Mouse (Mus musculus) right cerebral cortex, adult 2 months (tissue): ENCODE measurements around the gene Nutm1.

ENCODE experiments used
- DNase-seq, 2 experiments: peaks; one replicate each; pipeline ENCODE4 v3.0.0; 2021 to 2022; ENCODE audit warnings: low spot score in 2 of 2

The Nutm1 gene

DNA sequence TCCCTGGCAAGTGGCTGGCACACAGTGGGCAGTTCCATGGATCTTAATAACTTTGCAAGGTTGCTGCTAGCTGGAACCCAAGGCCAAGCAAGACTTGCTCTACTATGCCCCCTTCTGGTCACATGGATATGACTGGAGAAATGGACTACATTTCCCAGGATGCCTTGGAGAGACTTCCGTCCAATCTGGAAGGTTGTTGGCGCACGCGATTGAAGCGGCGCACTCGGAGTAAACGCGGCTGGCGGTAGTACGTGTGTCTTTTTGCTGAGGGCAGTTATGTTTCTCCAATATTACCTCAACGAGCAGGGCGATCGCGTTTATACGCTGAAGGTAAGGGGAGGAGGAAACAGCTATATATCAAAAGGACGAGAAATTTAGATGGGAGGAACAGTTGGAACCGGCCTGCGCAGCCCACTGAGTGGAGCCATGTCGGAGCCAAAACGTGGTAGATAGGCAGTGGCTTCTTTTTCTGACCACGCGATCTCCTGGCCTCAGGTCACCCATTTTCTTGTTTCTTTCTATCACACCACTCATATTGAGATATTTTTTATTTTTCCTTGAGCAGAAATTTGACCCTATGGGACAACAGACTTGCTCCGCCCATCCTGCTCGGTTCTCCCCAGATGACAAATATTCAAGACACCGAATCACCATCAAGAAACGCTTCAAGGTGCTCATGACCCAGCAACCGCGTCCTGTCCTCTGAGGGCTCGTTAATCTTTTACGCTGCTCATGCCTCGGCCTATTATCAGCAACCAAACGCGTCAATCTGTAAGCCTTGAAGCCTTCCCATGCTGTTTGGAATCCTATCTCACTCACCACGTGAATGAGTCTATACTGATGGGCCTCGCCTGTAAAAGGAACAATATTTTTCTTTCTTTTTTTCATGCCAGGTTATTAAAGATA, 2.9 kb upstream of the Nutm1 start, which contains the start of gene Nop10:
Gene Nop10, plus strand, starts transcription at position 179 of the 906 bp plus-strand sequence.
- peak; percentile 92 to 93 for DNase-seq

DNA sequence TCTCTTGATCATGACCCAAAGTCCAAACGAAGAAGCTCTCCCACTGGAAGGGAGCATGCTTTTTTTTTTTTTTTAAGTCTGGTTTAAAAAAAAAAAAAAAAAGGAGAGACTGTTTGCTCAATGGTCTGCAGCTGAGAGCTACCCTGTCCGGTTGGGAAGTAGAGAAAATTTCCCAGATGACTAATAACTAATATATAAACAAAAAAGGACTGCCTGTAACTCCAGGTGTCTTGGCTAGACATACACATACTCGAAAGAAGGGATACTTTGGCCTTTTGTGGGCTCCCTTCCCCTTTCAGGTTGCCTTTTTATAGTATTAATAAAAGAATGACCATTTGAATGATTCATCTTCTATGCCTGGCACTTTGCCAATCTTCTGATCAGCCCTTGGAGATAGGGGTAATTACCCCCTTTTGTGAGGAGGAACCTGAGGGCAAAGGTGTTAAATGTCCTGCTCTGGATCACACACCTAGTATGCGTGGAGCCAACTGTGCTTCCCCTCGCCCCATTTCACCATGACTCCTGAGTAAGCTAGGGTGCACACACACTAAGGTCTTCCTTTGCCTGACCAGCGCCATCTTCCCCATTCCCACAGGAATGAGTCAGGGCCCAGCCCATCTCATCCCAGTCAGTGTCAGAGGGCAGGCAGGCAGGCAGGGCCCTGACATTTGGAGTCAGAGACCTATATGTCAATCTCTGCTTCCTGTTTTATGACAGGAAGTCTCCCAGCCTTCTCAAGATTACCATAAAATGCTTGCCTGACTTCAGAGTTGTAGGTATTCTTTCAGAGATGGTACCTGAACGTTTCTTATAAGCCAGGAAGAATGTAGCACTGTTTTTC, 4.2 kb downstream of the Nutm1 start:
- no peak for DNase-seq

DNA sequence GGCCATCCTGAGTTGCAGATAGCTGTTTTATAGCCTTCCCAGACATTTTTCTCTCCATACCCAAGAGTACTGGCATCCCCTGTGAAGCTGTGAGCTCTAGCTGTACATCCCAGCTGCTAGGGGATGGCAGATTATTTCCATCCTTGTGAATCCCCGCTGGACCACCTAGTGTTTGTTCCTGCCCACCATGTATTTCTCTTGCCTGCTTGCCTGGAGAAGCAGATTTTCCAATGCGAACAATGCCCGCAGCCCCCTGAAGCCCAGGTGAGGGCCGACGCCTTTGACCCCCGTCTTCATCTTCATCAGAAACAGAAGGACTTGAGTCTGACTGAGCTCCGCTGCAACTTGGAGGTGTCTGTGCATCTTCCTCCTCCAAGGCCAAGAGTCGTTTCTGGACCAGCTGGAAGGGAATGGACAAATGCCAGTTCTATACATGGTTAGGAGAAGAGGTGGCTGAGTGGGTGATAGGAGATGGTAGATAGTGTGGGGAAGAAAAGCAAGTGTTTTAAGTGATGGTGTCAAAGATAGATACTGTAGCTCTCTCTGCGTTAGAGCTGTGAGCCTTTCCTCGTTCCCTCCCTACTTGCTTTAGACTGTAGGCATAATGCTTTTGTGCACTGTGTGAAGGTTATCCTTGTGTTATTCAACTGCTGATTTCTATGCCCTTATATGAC, 9.2 kb downstream of the Nutm1 start:
- DNase-seq = no peak

DNA sequence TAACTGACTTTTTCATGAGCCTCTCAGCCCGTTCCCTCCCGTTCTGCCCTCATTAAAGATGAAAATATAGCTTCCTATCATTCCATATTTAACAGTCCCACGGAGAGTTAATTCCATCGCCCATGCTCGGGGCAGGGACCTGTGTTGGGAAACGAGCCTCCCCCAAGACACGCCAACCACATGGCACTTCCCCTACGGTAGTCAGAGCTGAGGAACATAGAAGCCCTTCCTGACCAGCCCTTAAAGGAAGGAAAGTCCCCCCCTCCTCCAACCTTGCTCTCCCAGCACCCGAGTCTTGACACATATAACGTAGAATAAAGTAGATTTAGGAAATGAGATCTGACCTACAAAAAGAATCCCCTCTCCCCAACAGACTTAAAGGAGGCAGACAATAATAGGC, 11.8 kb downstream of the Nutm1 start:
- DNase-seq = no peak

DNA sequence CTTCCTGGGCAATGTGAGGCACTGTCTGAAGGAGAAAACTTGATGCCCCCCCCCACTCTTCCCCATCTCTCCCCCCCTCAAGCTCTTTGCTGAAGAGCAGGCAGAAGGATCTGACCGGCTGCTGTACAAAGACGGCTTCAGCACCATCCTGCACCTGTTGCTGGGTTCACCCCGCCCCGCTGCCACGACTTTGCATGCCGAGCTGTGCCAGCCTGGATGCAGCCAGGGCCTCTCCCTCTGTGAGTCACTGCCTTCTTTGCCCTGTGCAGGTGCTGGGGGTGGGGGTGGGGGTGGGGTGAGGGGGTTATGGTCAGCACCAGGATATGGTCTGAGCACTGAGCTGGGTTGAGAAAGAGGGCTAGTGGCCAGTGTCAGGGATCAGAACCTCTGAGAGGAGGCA, 12.9 kb downstream of the Nutm1 start:
- DNase-seq = no peak

DNA sequence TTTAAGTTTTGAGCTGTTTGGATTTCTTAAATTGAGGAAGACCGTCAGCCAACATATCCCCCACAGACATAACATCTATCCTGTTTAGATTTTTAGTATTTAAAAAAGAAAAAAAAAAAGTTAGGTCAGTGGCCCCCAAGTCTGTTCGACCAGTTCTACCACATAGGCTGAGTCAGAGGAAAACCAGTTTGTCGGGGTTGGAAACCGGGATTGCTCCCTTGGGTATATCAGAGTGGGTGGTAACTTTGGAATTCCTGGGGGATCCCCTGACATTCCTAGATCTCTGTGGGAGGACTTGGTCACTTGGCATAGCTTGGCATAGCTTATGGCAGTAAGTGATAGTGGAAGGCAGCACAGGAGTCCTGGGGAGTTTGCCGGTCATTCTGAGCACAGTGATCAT, 13.8 kb downstream of the Nutm1 start:
- no peak for DNase-seq

DNA sequence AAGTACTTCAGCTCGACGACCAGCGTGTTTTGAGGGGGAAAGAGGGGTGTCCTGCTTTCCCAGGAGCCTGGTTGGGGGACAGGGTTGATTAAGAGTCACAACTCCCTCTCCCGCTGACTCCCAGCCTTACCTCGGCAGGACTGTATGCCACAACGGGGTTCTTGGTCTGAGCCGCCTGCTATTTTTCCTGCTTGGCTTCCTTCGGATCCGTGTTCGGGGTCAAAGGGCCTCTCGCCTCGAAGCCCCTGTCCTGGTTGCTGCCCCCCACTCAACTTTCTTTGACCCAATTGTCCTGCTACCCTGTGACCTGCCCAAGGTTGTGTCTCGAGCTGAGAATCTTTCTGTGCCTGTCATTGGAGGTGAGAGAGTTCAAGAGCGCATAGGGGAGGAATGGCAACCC, 17.3 kb downstream of the Nutm1 start:
- no peak for DNase-seq

DNA sequence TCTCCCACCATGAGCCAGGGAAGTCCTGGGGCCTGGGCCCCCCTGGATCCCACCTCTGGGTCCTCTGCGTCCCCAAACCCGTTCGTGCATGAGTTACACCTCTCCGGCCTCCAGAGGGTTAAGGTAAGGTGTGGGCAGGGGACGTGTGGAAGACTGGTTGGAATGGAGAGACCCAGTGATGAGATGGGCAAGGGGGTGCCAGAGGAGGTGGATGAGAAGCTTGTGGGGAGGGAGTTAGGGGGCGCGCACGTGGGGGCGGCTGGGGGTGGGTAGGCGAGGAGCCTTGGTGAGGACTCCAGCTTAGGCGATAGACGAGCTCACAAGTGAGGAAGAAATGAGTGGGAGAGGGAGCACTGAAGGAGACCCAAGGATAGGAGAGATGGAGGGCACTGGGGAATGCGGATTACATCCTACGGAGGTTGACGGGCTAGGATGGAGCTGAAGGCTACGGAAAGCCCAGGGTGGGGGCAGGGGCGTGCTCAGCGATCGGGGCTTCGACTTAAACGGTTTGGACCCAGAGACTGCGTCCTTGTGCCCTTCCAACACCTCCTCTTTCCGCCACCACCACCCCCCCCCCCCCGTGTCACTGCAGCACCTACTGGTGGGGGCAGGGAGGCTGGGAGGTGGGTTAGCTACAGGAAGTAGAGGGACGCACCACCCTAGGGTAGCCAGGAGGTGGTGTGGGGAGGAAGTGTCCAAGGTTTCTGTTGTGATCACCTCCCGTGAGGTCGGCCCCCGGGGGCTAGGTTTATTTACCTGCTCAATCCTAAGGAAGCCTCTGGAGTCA, 19.0 kb downstream of the Nutm1 start:
- DNase-seq = peak; percentile 45 to 53

DNA sequence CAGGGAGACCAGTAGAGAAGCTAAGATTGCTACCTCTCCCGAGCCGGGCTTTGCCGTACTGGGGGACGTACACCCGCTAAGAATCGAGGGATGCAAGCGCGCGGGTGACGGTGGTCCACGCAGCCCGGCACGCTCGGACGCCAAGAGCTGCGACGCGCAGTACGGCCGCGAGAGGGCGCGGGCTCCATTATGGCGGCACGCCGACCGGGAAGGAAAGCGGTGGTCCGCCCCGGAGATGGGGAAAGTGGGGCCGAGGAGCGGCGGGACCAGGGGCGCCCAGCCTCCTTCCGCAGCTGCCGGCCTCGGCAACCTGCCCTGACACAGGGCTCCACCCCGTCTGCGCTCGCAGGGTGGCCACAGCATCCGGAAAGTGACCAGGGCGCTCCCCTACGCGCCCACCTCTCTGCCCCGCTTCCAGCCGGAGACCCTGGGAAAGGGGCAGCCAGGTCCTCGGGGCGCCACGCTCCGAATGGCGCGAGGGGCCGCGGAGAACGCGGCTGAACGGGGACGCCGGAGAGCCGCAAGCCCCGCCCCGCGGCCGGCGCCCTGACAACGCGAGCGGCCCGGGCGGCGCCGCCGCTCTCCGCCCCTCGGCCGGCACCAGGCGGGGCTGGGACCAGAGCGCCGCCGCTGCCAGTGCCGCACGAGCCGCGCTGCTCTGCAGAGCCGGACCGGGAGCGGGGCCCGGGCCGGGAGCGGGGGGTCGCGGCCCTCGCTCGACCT, 19.7 kb downstream of the Nutm1 start, which contains the start of gene Lpcat4:
Gene Lpcat4, plus strand, starts transcription at position 257 of the 723 bp plus-strand sequence.
- peak; percentile 91 to 92 for DNase-seq

DNA sequence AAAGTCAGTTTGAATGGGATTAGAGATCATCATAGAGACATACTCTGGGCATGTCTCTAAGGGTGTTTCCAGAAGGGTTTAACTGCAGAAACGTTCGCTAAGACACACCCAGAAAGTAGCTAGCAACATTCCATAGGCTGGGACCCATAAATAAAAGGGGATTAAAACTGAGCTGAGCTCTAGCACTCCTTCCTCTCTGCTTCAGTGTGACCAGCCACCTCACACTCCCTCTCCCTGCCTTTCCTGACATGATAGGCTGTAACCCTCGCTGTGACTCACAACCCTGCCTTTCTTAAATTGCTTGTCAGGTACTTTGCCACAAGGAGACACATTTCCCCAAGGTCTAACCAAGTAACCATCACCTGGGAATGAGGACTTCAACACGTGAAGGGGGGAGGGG, 21.1 kb downstream of the Nutm1 start:
- no peak for DNase-seq

DNA sequence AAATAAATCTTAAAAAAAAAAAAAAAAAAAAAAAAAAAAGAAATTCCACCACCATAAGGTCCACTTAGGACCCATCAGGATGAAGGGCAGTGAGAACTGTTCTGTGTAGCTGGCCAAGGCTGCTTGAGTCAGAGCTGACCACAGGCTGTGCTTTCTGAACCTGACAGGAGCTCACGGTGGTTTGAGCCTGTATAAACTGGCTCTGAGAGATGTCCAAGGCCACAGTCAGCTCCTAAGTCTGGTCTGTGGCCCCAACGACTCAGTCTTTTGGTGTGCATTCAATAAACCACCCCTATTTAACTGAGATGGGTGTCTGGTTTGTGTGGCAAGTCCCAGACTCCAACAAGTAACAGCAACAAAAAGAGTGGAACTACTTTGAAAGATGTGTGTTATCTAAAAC, 22.5 kb downstream of the Nutm1 start:
- DNase-seq = no peak

DNA sequence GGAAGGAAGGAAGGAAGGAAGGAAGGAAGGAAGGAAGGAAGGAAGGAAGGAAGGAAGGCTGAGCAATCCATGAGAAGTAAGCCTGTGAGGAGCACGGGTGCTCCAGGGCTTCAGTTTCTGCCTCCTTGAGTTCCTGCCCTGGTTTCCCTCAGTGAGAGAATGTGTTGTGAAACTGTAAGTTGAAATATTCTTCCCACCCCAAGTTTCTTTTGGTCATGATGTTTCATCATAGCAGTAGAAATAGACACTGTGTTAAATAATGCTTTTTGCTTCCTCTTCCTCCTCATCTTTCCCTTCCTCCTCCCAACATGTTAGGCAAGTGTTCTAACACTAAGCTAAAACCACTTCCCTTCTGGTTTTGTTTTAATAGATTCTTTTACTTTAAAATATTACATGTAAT, 26.5 kb downstream of the Nutm1 start:
- no peak for DNase-seq

DNA sequence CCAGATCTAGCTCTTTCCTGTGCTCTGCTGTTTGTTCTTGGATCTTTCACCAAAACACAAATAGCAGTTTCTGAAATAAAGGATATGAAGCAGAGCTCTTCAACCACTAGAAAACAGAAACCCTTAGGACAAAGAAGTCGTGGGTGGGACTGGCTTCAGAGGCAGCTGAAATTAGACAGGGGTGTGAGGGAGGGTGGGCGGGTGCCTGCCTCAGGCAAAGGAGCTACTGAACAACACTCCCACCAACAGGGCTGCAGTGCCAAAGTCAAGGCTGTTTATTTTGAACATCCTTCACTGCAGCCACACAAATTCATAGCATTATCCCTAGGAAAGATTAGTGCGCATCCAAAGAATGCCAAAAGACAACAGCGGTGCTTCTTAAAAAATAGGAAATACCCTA, 34.7 kb downstream of the Nutm1 start:
- DNase-seq = no peak

DNA sequence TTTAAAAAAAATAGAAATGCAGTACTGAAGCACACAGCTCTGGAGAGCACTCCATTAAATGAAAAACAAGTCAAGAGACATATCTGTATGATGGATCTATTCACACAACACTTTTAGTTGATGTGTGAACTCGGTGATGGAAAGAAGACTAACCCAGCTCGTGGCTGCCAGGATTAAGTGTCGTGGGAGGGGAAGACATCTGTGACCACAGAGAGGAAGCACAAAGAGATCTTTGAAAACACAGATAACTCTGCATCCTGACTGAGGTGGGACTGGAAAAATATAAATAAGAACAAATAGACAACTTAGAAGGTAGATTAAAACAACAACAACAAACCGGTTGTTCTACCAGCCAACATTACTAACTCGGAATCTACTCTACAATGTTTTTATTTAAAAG, 36.5 kb downstream of the Nutm1 start:
- no peak for DNase-seq

DNA sequence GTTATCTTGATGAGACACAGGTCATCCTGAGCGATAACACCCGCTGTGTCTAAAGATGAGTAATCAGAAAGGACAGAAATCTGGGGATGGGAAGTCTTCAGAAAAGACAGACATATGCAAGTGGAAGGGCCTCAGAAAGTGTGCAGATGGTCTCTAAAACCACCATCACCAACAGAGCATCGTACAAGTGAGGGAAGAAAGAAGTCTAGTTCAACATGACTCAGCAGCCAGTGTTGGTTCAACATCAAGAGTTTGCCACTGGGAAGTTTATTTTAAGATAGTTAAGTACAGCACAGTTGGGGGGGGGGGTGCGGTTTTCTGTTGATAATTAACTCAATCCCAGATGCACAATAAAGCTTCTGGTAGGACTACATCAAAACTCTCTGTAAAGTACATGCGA, 38.2 kb downstream of the Nutm1 start:
- DNase-seq = no peak

DNA sequence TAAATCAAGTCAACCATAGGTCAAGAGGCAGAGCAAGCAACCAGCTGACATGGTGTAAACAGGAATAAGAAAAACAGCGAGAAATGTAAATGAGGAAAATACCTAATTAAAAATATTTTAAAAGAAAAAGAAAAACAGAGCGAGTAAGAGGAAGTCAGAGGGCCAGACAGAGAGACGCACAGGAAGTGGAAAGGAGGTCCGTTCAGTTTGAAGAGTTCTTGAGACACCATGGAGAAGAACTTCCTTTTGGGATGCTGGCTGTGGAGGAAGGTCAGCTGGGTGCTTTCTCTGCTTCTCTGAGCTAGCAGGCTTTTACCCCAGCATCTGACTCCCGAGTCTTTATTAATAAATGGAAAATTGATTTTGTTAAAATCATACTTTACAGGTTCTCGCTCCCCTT, 41.5 kb downstream of the Nutm1 start:
- no peak for DNase-seq

DNA sequence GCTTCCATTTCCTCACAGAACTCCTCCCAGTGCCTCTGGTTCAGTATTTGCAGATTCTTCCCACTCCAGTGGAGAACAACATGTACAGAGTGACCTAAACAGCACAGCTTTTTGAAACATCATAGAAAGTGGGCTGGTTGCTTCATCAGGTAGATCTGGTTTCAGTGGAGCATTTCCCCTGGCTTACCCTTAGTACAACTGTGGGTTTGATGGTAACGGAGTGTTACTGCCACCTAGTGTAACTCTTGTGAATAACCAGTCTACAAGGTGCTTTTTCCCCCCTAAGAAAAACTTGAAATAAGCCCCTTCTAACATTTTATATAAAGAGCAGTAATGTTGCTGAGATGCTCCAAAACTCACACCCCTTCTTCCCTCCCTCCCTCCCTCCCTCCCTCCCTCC, 43.1 kb downstream of the Nutm1 start:
- peak; percentile 24 to 28 for DNase-seq

DNA sequence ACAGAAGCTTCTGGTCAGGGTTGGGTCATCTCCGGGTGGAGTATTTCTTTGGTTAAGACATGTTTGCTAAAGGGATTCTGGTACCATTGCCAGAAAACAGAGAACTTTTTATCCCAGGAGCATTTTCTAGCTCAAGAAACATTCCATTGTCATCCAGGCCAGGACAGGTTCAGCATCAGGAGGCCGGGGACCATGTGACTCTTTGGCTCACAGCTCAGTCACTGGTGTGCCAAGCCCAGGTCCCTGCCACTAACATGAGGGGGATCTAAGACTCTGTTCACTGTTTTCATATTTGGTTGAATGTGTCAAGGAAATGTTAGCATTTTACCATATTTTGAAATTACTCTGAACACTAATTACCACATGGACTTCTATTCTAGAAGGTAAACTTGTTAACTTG, 48.4 kb downstream of the Nutm1 start:
- no peak for DNase-seq

DNA sequence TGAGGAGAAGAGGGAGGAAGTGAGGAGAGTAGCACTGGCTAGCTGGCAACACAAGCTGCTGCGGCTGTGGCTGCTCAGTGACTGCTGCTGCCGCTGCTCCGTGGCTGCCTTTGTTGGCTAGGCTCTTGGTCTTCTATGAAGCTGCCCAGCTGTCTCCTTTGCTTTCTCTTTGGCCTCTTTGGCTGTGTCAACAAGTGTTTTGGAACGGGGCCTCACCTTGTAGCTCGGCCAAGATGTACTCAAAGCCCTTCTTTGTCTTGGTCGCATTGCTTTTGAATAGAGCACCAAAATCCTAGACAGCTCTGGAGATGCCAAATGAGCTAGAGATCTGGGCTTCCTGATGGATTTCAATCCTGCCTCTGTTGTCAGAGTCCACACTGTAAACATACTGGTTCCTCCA, 48.9 kb downstream of the Nutm1 start:
- peak; percentile 37 to 65 for DNase-seq

DNA sequence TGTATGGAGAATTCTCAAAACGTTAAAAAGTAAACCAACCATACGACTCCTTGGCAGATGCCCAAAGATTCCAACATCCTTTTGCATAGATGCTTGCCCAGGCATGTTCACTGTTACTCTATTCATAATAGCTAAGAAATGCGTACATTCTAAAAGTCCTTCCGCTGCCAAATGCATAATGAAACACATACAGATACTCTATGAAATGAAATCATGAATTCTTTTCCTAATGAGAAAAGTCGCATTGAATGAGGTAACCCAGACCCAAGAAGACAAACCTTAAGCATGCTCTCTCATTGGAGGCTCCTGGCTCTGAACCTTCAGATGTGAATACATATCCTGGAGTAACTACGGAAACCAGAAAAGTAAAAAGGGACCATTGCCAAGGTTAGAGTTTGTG, 56.0 kb downstream of the Nutm1 start:
- DNase-seq = no peak
